15 mouse cellular contexts compared by ENCODE assay signal in the genomic region with DNA sequence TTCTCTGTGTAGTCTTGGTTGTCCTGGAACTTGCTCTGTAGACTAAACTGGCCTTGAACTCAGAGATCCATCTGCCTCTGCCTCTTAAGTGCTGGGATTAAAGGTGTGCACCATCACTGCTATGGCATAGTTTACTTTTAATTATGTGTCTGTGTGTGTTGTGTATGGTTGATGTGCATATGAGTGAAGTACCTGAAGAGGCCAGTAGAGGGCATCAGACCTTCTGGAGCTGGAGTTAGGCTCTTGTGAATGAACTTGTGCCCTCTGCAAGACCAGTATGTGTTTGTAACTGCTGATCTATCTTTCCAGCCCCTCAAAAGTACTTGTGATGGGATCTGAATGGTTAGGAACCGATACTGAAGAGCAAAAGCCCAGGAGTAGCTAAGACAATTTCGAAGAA. TPM values are rescaled to one million over a fixed set of nuclear protein-coding genes. Genes with fewer than 3 reads are reported as not detected.
DNase-seq lines count a peak whose midpoint lies in the region; ATAC-seq and TF ChIP-seq lines count a peak whose summit lies in the region.
"Had no signal": no experiment of that assay in that cellular context is flagged by ENCODE, and none has a peak within 500 bp of the region (broad histone marks: within the 10 kb centered on the region; RNA-seq: fewer than 3 reads in every experiment).

No protein-coding gene starts in this region.

- no peaks in the 10 kb centered on the region for H3K9me3 ChIP-seq in intestine, postnatal 0 days (ENCODE audit: control insufficient read depth)
- no peaks in the 10 kb centered on the region; the same call in 1 of the 2 replicates for H3K9me3 ChIP-seq in intestine, embryonic 16.5 days (ENCODE audit: control insufficient read depth, low read length)
- no peaks in the 10 kb centered on the region for H3K9me3 ChIP-seq in stomach, postnatal 0 days (ENCODE audit: control insufficient read depth, low read length)
- H3K9me3 ChIP-seq: embryonic facial prominence, embryonic 15.5 days; hindbrain, embryonic 10.5 days had no signal

- 87% methylated on average over 2 of the region's 2 CpGs for WGBS in intestine, postnatal 0 days
- WGBS in intestine, embryonic 16.5 days, result 84% methylated on average over 2 of the region's 2 CpGs
- WGBS in stomach, postnatal 0 days, result 82% methylated on average over 2 of the region's 2 CpGs

- H3K4me1 ChIP-seq in intestine, postnatal 0 days (replicated peaks; ENCODE audit: control insufficient read depth, insufficient read depth, low read length), result no peaks in the 10 kb centered on the region
- H3K4me1 ChIP-seq in intestine, embryonic 16.5 days (ENCODE audit: control insufficient read depth, insufficient read depth, low read length), result no peaks in the 10 kb centered on the region
- no peaks in the 10 kb centered on the region for H3K4me1 ChIP-seq in stomach, postnatal 0 days (replicated peaks; ENCODE audit: control insufficient read depth, insufficient read depth)
- H3K4me1 ChIP-seq: embryonic facial prominence, embryonic 15.5 days; hindbrain, embryonic 10.5 days had no signal

- intact Hi-C loops in left cerebral cortex, postnatal 14 days (cut with DNase I), result no loop called here

- H3K27ac ChIP-seq in intestine, postnatal 0 days (ENCODE audit: low read depth, low read length), result no peak overlapping the region
- H3K27ac ChIP-seq in intestine, embryonic 16.5 days (ENCODE audit: low read length), result no peak overlapping the region
- H3K27ac ChIP-seq in stomach, postnatal 0 days (replicated peaks), result no peak overlapping the region
- H3K27ac ChIP-seq: embryonic facial prominence, embryonic 15.5 days; hindbrain, embryonic 10.5 days; macrophage had no signal

- TF ChIP-seq CTCF in intestine, postnatal 0 days (IDR thresholded peaks at IDR 0.05; ENCODE audit: low read depth), result peak; percentile 57
- TF ChIP-seq CTCF in stomach, postnatal 0 days (IDR thresholded peaks at IDR 0.05; ENCODE audit: low read depth), result peak; percentile 55

- ATAC-seq in intestine, postnatal 0 days, result no peak
- no peak for ATAC-seq in intestine, embryonic 16.5 days
- ATAC-seq in stomach, postnatal 0 days (ENCODE audit: low FRiP score, low TSS enrichment), result no peak

- no peak overlapping the region for H3K4me2 ChIP-seq in intestine, postnatal 0 days (replicated peaks; ENCODE audit: low read depth)
- no peak overlapping the region for H3K4me2 ChIP-seq in intestine, embryonic 16.5 days (ENCODE audit: low read depth, low read length)
- no peak overlapping the region for H3K4me2 ChIP-seq in stomach, postnatal 0 days (replicated peaks; ENCODE audit: low read depth)
- H3K4me2 ChIP-seq: embryonic facial prominence, embryonic 15.5 days had no signal

- H3K4me3 ChIP-seq in intestine, postnatal 0 days (ENCODE audit: low read depth, low read length), result no peak overlapping the region
- H3K4me3 ChIP-seq in intestine, embryonic 16.5 days (ENCODE audit: low read length), result no peak overlapping the region
- H3K4me3 ChIP-seq in stomach, postnatal 0 days (ENCODE audit: low read depth, low read length), result no peak overlapping the region
- H3K4me3 ChIP-seq: embryonic facial prominence, embryonic 15.5 days; hindbrain, embryonic 10.5 days had no signal

- no peaks in the 10 kb centered on the region for H3K36me3 ChIP-seq in intestine, postnatal 0 days (ENCODE audit: control insufficient read depth, insufficient read depth)
- no peaks in the 10 kb centered on the region for H3K36me3 ChIP-seq in intestine, embryonic 16.5 days (ENCODE audit: control insufficient read depth, insufficient read depth, low read length)
- H3K36me3 ChIP-seq in stomach, postnatal 0 days (ENCODE audit: control insufficient read depth, insufficient read depth, low read length), result no peaks in the 10 kb centered on the region
- H3K36me3 ChIP-seq: embryonic facial prominence, embryonic 15.5 days; hindbrain, embryonic 10.5 days had no signal

- H3K9ac ChIP-seq in intestine, postnatal 0 days (ENCODE audit: low read depth, low read length), result no peak overlapping the region
- no peak overlapping the region for H3K9ac ChIP-seq in intestine, embryonic 16.5 days (ENCODE audit: low read depth, low read length)
- H3K9ac ChIP-seq in stomach, postnatal 0 days (ENCODE audit: low read length), result no peak overlapping the region
- H3K9ac ChIP-seq: embryonic facial prominence, embryonic 15.5 days had no signal

- TF ChIP-seq EP300 in stomach, postnatal 0 days (optimal IDR thresholded peaks at IDR 0.05), result no peak

- peaks cover 8% of the 10 kb centered on the region; the same call in 1 of the 2 replicates for H3K27me3 ChIP-seq in intestine, postnatal 0 days (replicated peaks; ENCODE audit: control insufficient read depth, insufficient read depth, low read length)
- peaks cover 10% of the 10 kb centered on the region; the same call in 1 of the 2 replicates for H3K27me3 ChIP-seq in intestine, embryonic 16.5 days (replicated peaks; ENCODE audit: control insufficient read depth, insufficient read depth, low read length)
- no peaks in the 10 kb centered on the region for H3K27me3 ChIP-seq in stomach, postnatal 0 days (ENCODE audit: control insufficient read depth, insufficient read depth, low read length)

- DNase-seq in thymus, postnatal 4 days, result peak; percentile 16
- no peak for DNase-seq in thymus, postnatal 14 days
- peak; percentile 67 for DNase-seq in ZHBTc4 (ENCODE audit: low read depth, low spot score)
- no peak for DNase-seq in stomach, postnatal 0 days (ENCODE audit: low spot score)
- no peak for DNase-seq in right cerebral cortex, postnatal 36 days (ENCODE audit: low spot score in 2 of 2)
- no peak for DNase-seq in left cerebral cortex, postnatal 14 days (ENCODE audit: low spot score in 2 of 2)
- DNase-seq: adrenal gland, postnatal 36 days; heart, adult 11 months; kidney, postnatal 10 days; liver had no signal

RNA-seq across cellular contexts. Expression of gene Ppp2r2c, which starts 7.2 kb away (rescaled TPM):
- 0.95 and 1.0 TPM in 2 replicates for polyA plus RNA-seq in intestine, postnatal 0 days (2015; fragmentation: Nextera tagmentation; extraction: Ambion mirVana)
- polyA plus RNA-seq in intestine, embryonic 16.5 days (2015; fragmentation: Nextera tagmentation; extraction: Ambion mirVana), result 0.40 and 0.42 TPM in 2 replicates
- polyA plus RNA-seq in stomach, postnatal 0 days (2015; fragmentation: Nextera tagmentation; extraction: Ambion mirVana), result 0.77 and 0.93 TPM in 2 replicates
- 100 to 1,000 TPM; 455 to 479 TPM for total RNA-seq in left cerebral cortex, postnatal 14 days (2021)
- polyA plus RNA-seq: macrophage had no signal

RNA-seq across cellular contexts. Expression of gene Man2b2, which starts 30.6 kb away (rescaled TPM):
- polyA plus RNA-seq in intestine, postnatal 0 days (2015; fragmentation: Nextera tagmentation; extraction: Ambion mirVana), result 99.0 and 116 TPM in 2 replicates
- 44.9 and 64.6 TPM in 2 replicates for polyA plus RNA-seq in intestine, embryonic 16.5 days (2015; fragmentation: Nextera tagmentation; extraction: Ambion mirVana)
- polyA plus RNA-seq in stomach, postnatal 0 days (2015; fragmentation: Nextera tagmentation; extraction: Ambion mirVana), result 16.3 and 18.0 TPM in 2 replicates
- 10 to 100 TPM; 22.7 to 22.8 TPM for total RNA-seq in left cerebral cortex, postnatal 14 days (2021)

Comparison
In these comparisons a context has a peak if more than half of its experiments do, and no peak if none do; other contexts are left out.
1. DNase-seq: peak in thymus, postnatal 4 days (single experiment) and ZHBTc4 (single experiment); none in thymus, postnatal 14 days (single experiment), stomach, postnatal 0 days (single experiment), right cerebral cortex, postnatal 36 days (0 of 2) and left cerebral cortex, postnatal 14 days (0 of 2).